Mouse (Mus musculus) hindbrain, embryonic 14.5 days (tissue): ENCODE data around the gene Ppp4r4. TPM values are rescaled to one million over a fixed set of nuclear protein-coding genes. Genes with fewer than 3 reads are reported as not detected.
"Not testable (repeated sequence)": the region's sequence is repeated elsewhere in the genome, so short reads cannot be mapped to it uniquely, and the experiment has no call there.

Source experiments
- ATAC-seq: fragments of 200-750 bp; cut with Nextera tagmentation; 2 replicates; pipeline ENCODE4 v1.8.0; 2017; ENCODE audit warnings: moderate number of reproducible peaks, mild to moderate bottlenecking, moderate TSS enrichment, moderate library complexity; ENCODE audit not compliant: low FRiP score
- DNase-seq: peaks from one replicate; pipeline ENCODE4 v3.0.0-alpha.2; 2015; ENCODE audit warnings: low spot score
- H3K27ac ChIP-seq: fragments of 300-500 bp; sonication (generic); 2 replicates; pipeline ENCODE4 v1.5.1; 2014; ENCODE audit warnings: mild to moderate bottlenecking, moderate library complexity
- H3K27me3 ChIP-seq: fragments of 300-500 bp; sonication (generic); 2 replicates; pipeline ENCODE4 v1.6.1; 2014; ENCODE audit warnings: mild to moderate bottlenecking, low read length, mixed read lengths; ENCODE audit not compliant: control insufficient read depth, insufficient read depth
- H3K36me3 ChIP-seq: fragments of 300-500 bp; sonication (generic); replicated peaks from 2 replicates; pipeline ENCODE4 v1.6.1; 2014; ENCODE audit not compliant: control insufficient read depth, insufficient read depth
- H3K4me1 ChIP-seq: fragments of 300-500 bp; sonication (generic); replicated peaks from 2 replicates; pipeline ENCODE4 v1.6.1; 2014; ENCODE audit warnings: antibody characterized with exemption, low read length, mixed read lengths; ENCODE audit not compliant: control insufficient read depth, insufficient read depth
- H3K4me2 ChIP-seq: fragments of 300-500 bp; sonication (generic); replicated peaks from 2 replicates; pipeline ENCODE4 v1.6.1; 2014; ENCODE audit warnings: mild to moderate bottlenecking, moderate library complexity
- H3K4me3 ChIP-seq: fragments of 300-500 bp; sonication (generic); replicated peaks from 2 replicates; pipeline ENCODE4 v1.5.1; 2014; ENCODE audit warnings: mild to moderate bottlenecking, low read length
- H3K9ac ChIP-seq: fragments of 300-500 bp; sonication (generic); 2 replicates; pipeline ENCODE4 v1.6.1; 2014
- H3K9me3 ChIP-seq: fragments of 300-500 bp; sonication (generic); 2 replicates; pipeline ENCODE4 v1.6.1; 2016; ENCODE audit warnings: low read length; ENCODE audit not compliant: control insufficient read depth
- WGBS: fragments of 180-500 bp; shearing (Covaris S2); extraction: QIAGEN DNeasy Blood & Tissue Kit; methylation state at CpG from one replicate; pipeline ENCODE4 v1.1.7; 2014; 5-methylcytosine and 5-hydroxymethylcytosine counted together
- polyA plus RNA-seq: library from polyadenylated mRNA; unstranded; fragments of >200 nt; fragmentation: Nextera tagmentation; extraction: Ambion mirVana; gene quantifications from 2 replicates; pipeline ENCODE4 v1.2.1, GENCODE M21; 2014

The Ppp4r4 gene
- 3.8 and 4.0 TPM in 2 replicates for polyA plus RNA-seq

DNA sequence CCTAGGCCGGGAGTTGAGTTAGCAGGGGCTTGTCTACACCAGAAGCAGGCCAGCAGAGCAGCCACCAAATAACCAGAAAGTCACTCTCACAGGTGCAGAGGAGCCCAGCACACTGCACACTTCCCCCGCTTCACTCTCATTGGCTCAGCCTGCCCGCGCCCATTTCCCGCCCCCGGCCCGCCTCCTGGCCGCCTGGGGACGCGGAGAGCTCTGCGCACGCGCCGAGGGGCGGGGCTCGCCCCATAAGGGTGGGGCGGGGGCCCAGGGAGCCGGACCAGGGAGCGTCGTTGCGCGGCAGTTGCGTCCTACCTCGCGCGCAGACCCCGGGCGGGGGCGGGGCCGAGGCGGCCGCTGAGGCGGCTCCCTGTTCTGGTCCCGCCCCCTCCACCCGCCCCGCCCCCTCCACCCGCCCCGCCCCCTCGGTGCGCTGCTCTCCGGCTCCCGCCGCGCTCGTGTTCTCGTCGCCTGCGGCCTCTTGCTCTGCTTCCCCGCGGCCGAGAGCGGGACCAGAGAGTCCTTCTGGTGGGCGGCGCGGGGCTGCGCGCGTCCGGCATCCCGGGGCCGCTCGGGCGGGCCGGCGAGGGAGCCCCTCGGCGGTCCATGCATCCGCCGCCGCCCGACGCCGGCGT, at the start of gene Ppp4r4:
Gene Ppp4r4 (plus strand): TSS at position 264 of the 629 bp plus-strand sequence.
- Histone ChIP-seq H3K36me3 (no peaks in the 10 kb centered on the region), H3K9me3 (no peaks in the 10 kb centered on the region), H3K27me3 (no peaks in the 10 kb centered on the region), H3K4me3 (peak within 1 kb of the TSS; percentile 72), H3K4me1 (peaks cover 6% of the 10 kb centered on the region), H3K9ac (peak within 1 kb of the TSS; percentile 80), H3K4me2 (peak within 1 kb of the TSS; percentile 97), H3K27ac (peak within 1 kb of the TSS; percentile 70)
- peak; percentile 97 for DNase-seq
- under 1% methylated on average over 55 of the region's 74 CpGs for WGBS
- peak; percentile 97 for ATAC-seq

GRCm38 (mm10) chr12:103482781-103483180, 49.3 kb upstream of the Ppp4r4 start:
- no peak overlapping the region for H3K9ac ChIP-seq
- no peak overlapping the region for H3K4me3 ChIP-seq
- WGBS: 83% methylated on average over 2 of the region's 2 CpGs
- H3K36me3 ChIP-seq: no peaks in the 10 kb centered on the region
- no peak for DNase-seq
- no peak for ATAC-seq
- H3K4me1 ChIP-seq: no peaks in the 10 kb centered on the region
- no peak overlapping the region for H3K4me2 ChIP-seq
- H3K9me3 ChIP-seq: no peaks in the 10 kb centered on the region
- no peak overlapping the region for H3K27ac ChIP-seq
- no peaks in the 10 kb centered on the region for H3K27me3 ChIP-seq

DNA sequence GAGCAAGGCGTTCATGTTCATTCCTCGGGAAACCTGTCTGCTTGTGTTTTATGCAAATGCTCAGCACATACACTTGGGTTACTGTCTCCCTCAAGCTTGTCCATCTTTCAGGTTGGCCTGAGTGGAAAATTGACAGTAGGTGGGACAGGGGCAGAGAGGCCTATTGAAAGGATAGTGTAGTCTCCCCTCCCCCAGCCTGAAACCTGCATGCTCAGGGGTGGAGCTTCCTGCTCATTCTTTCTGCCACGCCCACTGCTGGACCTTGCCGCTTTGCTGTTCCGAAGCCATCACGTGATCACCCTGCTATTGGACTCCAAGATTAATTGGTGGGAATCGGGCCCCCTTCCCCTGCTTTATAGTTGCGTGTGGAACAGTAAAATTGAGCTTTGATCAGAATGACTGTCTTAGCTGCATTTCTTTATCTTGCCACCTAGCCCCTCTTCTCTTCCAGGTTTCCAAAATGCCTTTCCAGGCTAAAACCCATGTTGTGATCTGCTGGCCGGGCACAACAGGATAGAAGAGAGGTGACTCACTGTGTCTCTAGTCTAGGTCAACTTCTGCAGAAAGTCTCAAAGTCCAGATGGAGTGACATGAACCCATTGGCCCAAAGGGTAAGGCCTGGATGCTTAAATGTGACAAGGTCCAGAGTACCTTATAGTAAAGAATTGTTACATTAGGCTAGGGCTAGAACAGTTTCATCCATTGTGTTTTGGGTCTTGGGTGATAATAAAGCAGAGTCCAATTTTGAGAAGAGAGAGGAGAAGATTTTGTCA, 47.7 kb upstream of the Ppp4r4 start:
- not testable (repeated sequence) for H3K4me1 ChIP-seq, ATAC-seq, H3K27ac ChIP-seq, H3K9ac ChIP-seq, H3K4me2 ChIP-seq, H3K9me3 ChIP-seq, H3K4me3 ChIP-seq, H3K36me3 ChIP-seq, H3K27me3 ChIP-seq, DNase-seq
- WGBS: 67% methylated on average over 9 of the region's 9 CpGs

- H3K4me3 ChIP-seq: no peak overlapping the region
- WGBS: 95% methylated on average over 1 of the region's 1 CpGs
- H3K4me2 ChIP-seq: no peak overlapping the region
These were observed 45.4 kb upstream of the Ppp4r4 start for GRCm38 (mm10) chr12:103486726-103487125.

DNA sequence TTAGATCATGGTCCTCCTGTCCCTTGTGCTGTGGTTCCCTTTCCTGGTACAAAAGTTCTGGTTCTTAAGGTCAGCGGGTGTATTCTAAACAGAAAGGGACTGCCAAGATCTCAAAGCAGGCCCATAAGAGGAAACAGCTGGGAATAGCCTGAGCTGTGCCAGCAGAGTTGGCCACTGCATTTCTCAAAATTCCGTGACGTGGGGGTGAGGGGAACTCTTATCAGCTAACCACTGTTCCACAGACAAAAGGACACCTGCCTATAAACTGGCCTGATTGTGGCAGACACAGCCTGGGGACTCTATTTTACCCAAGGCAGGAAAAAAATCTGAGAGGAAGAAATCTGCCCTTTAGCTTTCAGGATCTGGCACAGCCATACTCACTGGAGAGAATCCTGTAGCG, 44.8 kb upstream of the Ppp4r4 start:
- ATAC-seq (no peak), DNase-seq (no peak)
- Histone ChIP-seq H3K27me3 (no peaks in the 10 kb centered on the region), H3K4me1 (no peaks in the 10 kb centered on the region), H3K4me3 (no peak overlapping the region), H3K9ac (no peak overlapping the region), H3K4me2 (no peak overlapping the region), H3K36me3 (no peaks in the 10 kb centered on the region), H3K9me3 (no peaks in the 10 kb centered on the region), H3K27ac (no peak overlapping the region)
- WGBS: 79% methylated on average over 4 of the region's 4 CpGs

More at GRCm38 (mm10) chr12:103486726-103487125, 45.4 kb upstream of the Ppp4r4 start:
- Histone ChIP-seq H3K27ac (no peak overlapping the region), H3K9ac (no peak overlapping the region), H3K9me3 (no peaks in the 10 kb centered on the region), H3K36me3 (no peaks in the 10 kb centered on the region), H3K27me3 (no peaks in the 10 kb centered on the region), H3K4me1 (no peaks in the 10 kb centered on the region)
- ATAC-seq (no peak), DNase-seq (no peak)

- ATAC-seq: no peak
- 73% methylated on average over 2 of the region's 2 CpGs for WGBS
- Histone ChIP-seq H3K27me3 (no peaks in the 10 kb centered on the region), H3K36me3 (no peaks in the 10 kb centered on the region), H3K27ac (no peak overlapping the region), H3K4me1 (no peaks in the 10 kb centered on the region), H3K9ac (no peak overlapping the region), H3K4me3 (no peak overlapping the region), H3K9me3 (no peaks in the 10 kb centered on the region), H3K4me2 (no peak overlapping the region)
- DNase-seq: no peak
These were observed 44.3 kb upstream of the Ppp4r4 start for GRCm38 (mm10) chr12:103487750-103488149.

DNA sequence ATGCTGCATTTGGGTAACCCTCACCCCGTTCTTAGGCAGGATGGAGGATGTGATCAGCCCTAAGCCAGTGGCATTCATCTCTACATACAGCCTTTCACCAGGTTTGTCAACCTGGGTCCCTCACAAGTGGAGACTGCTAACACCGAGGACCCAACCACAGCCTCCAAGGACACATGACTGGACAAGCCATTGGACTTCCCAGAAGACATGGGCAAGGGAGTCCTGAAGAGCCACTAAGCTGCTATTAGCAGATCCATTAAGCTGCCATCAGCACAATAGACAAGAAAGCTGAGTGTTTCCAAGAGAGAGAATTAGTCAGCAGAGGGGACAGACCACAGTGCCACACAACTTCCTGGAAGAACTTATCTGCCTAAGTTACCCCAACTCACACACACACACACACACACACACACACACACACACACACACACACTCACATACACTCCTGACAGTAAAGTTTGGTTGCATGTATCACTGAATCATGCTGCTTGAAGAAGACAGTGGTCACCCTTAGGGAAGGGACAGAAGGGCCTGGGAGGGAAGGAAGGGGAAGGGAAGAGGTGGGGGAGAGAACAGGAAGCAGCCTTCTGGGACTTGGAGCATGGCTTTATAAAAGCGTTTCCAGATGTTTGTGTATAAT, 40.9 kb upstream of the Ppp4r4 start:
- H3K9ac ChIP-seq: no peak overlapping the region
- DNase-seq (no peak), ATAC-seq (no peak)
- no peaks in the 10 kb centered on the region for H3K4me1 ChIP-seq
- H3K4me3 ChIP-seq: no peak overlapping the region
- no peaks in the 10 kb centered on the region for H3K27me3 ChIP-seq
- H3K36me3 ChIP-seq: no peaks in the 10 kb centered on the region
- H3K27ac ChIP-seq: no peak overlapping the region
- no peak overlapping the region for H3K4me2 ChIP-seq
- H3K9me3 ChIP-seq: no peaks in the 10 kb centered on the region
- 78% methylated on average over 3 of the region's 3 CpGs for WGBS

DNA sequence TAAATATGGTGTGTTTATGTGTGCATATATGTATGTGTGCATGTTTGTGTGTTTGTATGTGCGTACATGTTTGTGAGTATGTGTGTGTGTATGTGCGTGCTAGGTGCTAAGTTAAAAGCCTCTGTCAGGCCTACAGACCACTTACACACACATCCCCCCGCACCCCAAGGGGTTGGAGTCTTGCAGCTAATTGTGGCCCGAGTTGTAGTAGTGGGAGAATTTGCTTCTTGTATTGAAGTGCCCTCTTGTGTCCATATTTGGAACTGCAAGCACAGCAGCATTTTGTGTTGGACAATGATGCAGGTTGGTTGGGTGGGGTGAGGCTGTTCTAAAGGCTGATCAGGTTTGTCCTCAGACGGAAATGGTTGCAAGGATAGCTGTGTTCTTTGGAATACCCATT, 39.3 kb upstream of the Ppp4r4 start:
- Histone ChIP-seq H3K27ac (no peak overlapping the region), H3K4me1 (no peaks in the 10 kb centered on the region), H3K9me3 (no peaks in the 10 kb centered on the region), H3K9ac (no peak overlapping the region), H3K36me3 (no peaks in the 10 kb centered on the region), H3K4me2 (no peak overlapping the region), H3K4me3 (no peak overlapping the region), H3K27me3 (no peaks in the 10 kb centered on the region)
- ATAC-seq: peak; percentile 14; the same call in 1 of the 2 replicates
- WGBS: 41% methylated on average over 5 of the region's 5 CpGs
- DNase-seq: peak; percentile 76

- no peak for DNase-seq
- H3K4me1 ChIP-seq: no peaks in the 10 kb centered on the region
- H3K27ac ChIP-seq: no peak overlapping the region
- H3K36me3 ChIP-seq: no peaks in the 10 kb centered on the region
- H3K27me3 ChIP-seq: no peaks in the 10 kb centered on the region
- 25% methylated on average over 6 of the region's 6 CpGs for WGBS
- H3K9me3 ChIP-seq: no peaks in the 10 kb centered on the region
- ATAC-seq: no peak
- H3K9ac ChIP-seq: no peak overlapping the region
- H3K4me2 ChIP-seq: no peak overlapping the region
- no peak overlapping the region for H3K4me3 ChIP-seq
These were observed 37.6 kb upstream of the Ppp4r4 start for GRCm38 (mm10) chr12:103494486-103494885.
